ENCODE assay signal across 12 mouse cellular contexts in the genomic region with DNA sequence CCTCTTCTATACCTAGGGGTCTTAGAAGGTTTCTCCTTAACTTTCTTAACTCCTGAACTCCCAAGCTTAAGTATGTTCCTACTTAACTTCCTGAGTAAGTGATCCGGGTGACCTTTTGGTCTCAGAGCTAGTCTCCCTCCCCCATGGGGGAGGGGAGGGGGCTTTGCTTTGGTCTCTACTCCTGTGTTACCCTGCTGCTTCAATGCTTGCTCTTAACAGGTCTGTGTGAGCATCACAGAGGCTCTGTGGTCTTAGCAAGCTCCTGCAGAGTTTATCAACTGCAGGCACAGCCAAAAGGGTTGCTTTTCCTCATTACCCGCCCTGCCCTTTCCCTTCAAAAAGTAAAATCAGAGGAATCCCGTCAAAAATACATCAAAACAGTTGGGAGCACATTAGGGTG.
DNase-seq lines count a peak whose midpoint lies in the region; ATAC-seq lines count a peak whose summit lies in the region.
"Had no signal": no experiment of that assay in that cellular context is flagged by ENCODE, and none has a peak within 500 bp of the region (broad histone marks: within the 10 kb centered on the region; RNA-seq: fewer than 3 reads in every experiment).

No protein-coding gene starts in this region.

- DNase-seq in lung, postnatal 14 days, result no peak
- DNase-seq in embryo, embryonic 10 days (ENCODE audit: low spot score), result peak; percentile 66
- DNase-seq in embryonic facial prominence, embryonic 10.5 days (ENCODE audit: low spot score), result peak; percentile 76
- no peak for DNase-seq in left cerebral cortex, adult 18-20 months (ENCODE audit: low spot score in 2 of 2)
- no peak for DNase-seq in thymus, postnatal 4 days

- no peak for ATAC-seq in lung, embryonic 15.5 days (ENCODE audit: borderline replicate concordance, extremely low read depth, low FRiP score, low TSS enrichment)
- no peak for ATAC-seq in neural tube, embryonic 13.5 days (ENCODE audit: low read depth)
- ATAC-seq: CD4-positive, CD25-positive, alpha-beta regulatory T cell, adult 4 months; inflammation-experienced regulatory T-cells, adult 6 months had no signal

- H3K9ac ChIP-seq in lung, embryonic 15.5 days, result 0 out of 2 replicates have a peak overlapping the region, but pooled peaks have one; percentile 3
- 0 out of 2 replicates have a peak overlapping the region, but pooled peaks have one; percentile 35 for H3K9ac ChIP-seq in neural tube, embryonic 13.5 days

- peaks cover 7% of the 10 kb centered on the region; the same call in 1 of the 2 replicates for H3K36me3 ChIP-seq in lung, embryonic 15.5 days
- peaks cover 28% of the 10 kb centered on the region for H3K36me3 ChIP-seq in embryonic facial prominence, embryonic 10.5 days (replicated peaks)
- no peaks in the 10 kb centered on the region; the same call in 1 of the 2 replicates for H3K36me3 ChIP-seq in neural tube, embryonic 13.5 days
- H3K36me3 ChIP-seq: midbrain, embryonic 12.5 days had no signal

- no peak overlapping the region for H3K4me3 ChIP-seq in lung, embryonic 15.5 days
- peak overlapping the region; percentile 15; the same call in 1 of the 2 replicates for H3K4me3 ChIP-seq in embryonic facial prominence, embryonic 10.5 days
- H3K4me3 ChIP-seq in neural tube, embryonic 13.5 days, result no peak overlapping the region

- H3K4me2 ChIP-seq in lung, embryonic 15.5 days, result no peak overlapping the region
- no peak overlapping the region for H3K4me2 ChIP-seq in neural tube, embryonic 13.5 days

- H3K27me3 ChIP-seq in lung, embryonic 15.5 days, result no peaks in the 10 kb centered on the region
- H3K27me3 ChIP-seq in embryonic facial prominence, embryonic 10.5 days (replicated peaks; ENCODE audit: low read depth, poor library complexity, severe bottlenecking), result peaks cover 13% of the 10 kb centered on the region; the same call in 1 of the 2 replicates
- H3K27me3 ChIP-seq in neural tube, embryonic 13.5 days, result no peaks in the 10 kb centered on the region

- WGBS in lung, embryonic 15.5 days, result 20% methylated on average over 3 of the region's 3 CpGs
- WGBS in embryonic facial prominence, embryonic 10.5 days, result 5% methylated on average over 3 of the region's 3 CpGs
- 11% methylated on average over 3 of the region's 3 CpGs for WGBS in neural tube, embryonic 13.5 days

- peaks cover 7% of the 10 kb centered on the region for H3K4me1 ChIP-seq in lung, embryonic 15.5 days
- peaks cover 61% of the 10 kb centered on the region for H3K4me1 ChIP-seq in embryonic facial prominence, embryonic 10.5 days
- peaks cover 38% of the 10 kb centered on the region for H3K4me1 ChIP-seq in neural tube, embryonic 13.5 days (replicated peaks)

- H3K27ac ChIP-seq in lung, embryonic 15.5 days, result no peak overlapping the region
- peak overlapping the region; percentile 90 for H3K27ac ChIP-seq in embryonic facial prominence, embryonic 10.5 days (replicated peaks)
- H3K27ac ChIP-seq in neural tube, embryonic 13.5 days (replicated peaks), result no peak overlapping the region
- H3K27ac ChIP-seq: left cerebral cortex, adult 2 months had no signal

- no peaks in the 10 kb centered on the region for H3K9me3 ChIP-seq in lung, embryonic 15.5 days
- H3K9me3 ChIP-seq in embryonic facial prominence, embryonic 10.5 days, result no peaks in the 10 kb centered on the region
- no peaks in the 10 kb centered on the region for H3K9me3 ChIP-seq in neural tube, embryonic 13.5 days
- H3K9me3 ChIP-seq: heart, embryonic 10.5 days; midbrain, embryonic 12.5 days had no signal

Comparison
In these comparisons a context has a peak if more than half of its experiments do, and no peak if none do; other contexts are left out.
1. DNase-seq: peak in embryo, embryonic 10 days (single experiment) and embryonic facial prominence, embryonic 10.5 days (single experiment); none in lung, postnatal 14 days (single experiment), left cerebral cortex, adult 18-20 months (0 of 2) and thymus, postnatal 4 days (single experiment).